Mouse (Mus musculus) brain, embryonic 14.5 days (tissue): ENCODE results near the gene Cox17.

Source experiments
- CTCF ChIP-seq: fragments of 200-500 bp; IDR thresholded peaks from 2 replicates; pipeline ENCODE4 v1.5.1; 2012; ENCODE audit warnings: inconsistent platforms, mild to moderate bottlenecking, moderate library complexity, borderline replicate concordance; ENCODE audit not compliant: insufficient read depth, insufficient read length; ENCODE audit errors: extremely low read depth
- POLR2A ChIP-seq: fragments of 200-500 bp; IDR thresholded peaks from 2 replicates; pipeline ENCODE4 v1.6.1; 2012; ENCODE audit warnings: mild to moderate bottlenecking, inconsistent platforms, borderline replicate concordance; ENCODE audit not compliant: poor library complexity, insufficient read depth, insufficient read length, severe bottlenecking; ENCODE audit errors: extremely low read depth

DNA sequence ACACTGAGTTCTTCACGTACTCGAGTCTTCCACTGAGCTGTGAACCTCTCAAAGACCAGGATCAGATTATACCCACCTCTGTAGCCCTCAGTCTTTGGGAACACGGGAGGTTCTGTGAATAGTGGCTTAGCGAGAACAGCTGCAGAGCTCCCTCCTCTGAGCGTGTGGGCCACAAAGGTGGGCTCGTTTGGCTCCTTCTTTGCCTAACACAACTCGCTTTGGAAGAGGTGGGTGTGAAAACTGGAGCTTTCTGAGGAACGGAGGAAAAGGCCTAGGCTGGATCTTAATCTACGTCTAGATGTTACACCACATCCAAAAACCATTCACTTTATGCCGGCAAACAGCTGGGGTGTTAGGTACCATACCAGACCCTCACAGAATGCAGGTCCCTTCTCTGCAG is 18.6 kb downstream of the Cox17 start:
- TF ChIP-seq POLR2A (no peak), CTCF (no peak)
